ENCODE assay signal across 8 mouse cellular contexts in genomic region chr13:44730146-44730864, GRCm38 (mm10). TPM values are rescaled to one million over a fixed set of nuclear protein-coding genes. Genes with fewer than 3 reads are reported as not detected.
DNase-seq lines count a peak whose midpoint lies in the region; ATAC-seq and TF ChIP-seq lines count a peak whose summit lies in the region.

No protein-coding gene starts in this region.

- H3K79me2 ChIP-seq in CH12.LX (replicated peaks; ENCODE audit: control insufficient read depth, extremely low read depth, insufficient read depth, poor library complexity, severe bottlenecking): peaks cover 21% of the 10 kb centered on the region

- peak; percentile 34 for TF ChIP-seq POLR2A in CH12.LX (IDR thresholded peaks at IDR 0.05; ENCODE audit: low read depth, low read length)

- no peak for TF ChIP-seq CTCF in CH12.LX (conservative IDR thresholded peaks at IDR 0.05 in 1 of 2, IDR thresholded peaks at IDR 0.05 in 1 of 2; ENCODE audit: low read depth in 2 of 2, low read length in 2 of 2)

- H3K27ac ChIP-seq in CH12.LX (ENCODE audit: insufficient read depth, low read depth): peak overlapping the region; percentile 51
- peak overlapping the region; percentile 86 for H3K27ac ChIP-seq in forebrain, embryonic 11.5 days (ENCODE audit: low read depth, low read length)
- peak overlapping the region; percentile 95 for H3K27ac ChIP-seq in heart, embryonic 16.5 days (ENCODE audit: low read length)
- H3K27ac ChIP-seq in liver, embryonic 15.5 days (replicated peaks): peak overlapping the region; percentile 97
- peak overlapping the region; percentile 83 for H3K27ac ChIP-seq in neural tube, embryonic 12.5 days

- under 1% methylated on average over 80 of the region's 87 CpGs for WGBS in forebrain, embryonic 11.5 days
- 1% methylated on average over 65 of the region's 87 CpGs for WGBS in heart, embryonic 16.5 days
- WGBS in liver, embryonic 15.5 days (ENCODE audit: insufficient replicate concordance): under 1% methylated on average over 83 of the region's 87 CpGs
- WGBS in neural tube, embryonic 12.5 days: under 1% methylated on average over 82 of the region's 87 CpGs

- peak overlapping the region; percentile 86 for H3K4me2 ChIP-seq in CH12.LX (ENCODE audit: insufficient read depth, low read depth, poor library complexity, severe bottlenecking)
- peak overlapping the region; percentile 94 for H3K4me2 ChIP-seq in forebrain, embryonic 11.5 days (ENCODE audit: low read depth, low read length, severe bottlenecking)
- peak overlapping the region; percentile 92 for H3K4me2 ChIP-seq in heart, embryonic 16.5 days (ENCODE audit: low read depth, low read length)
- peak overlapping the region; percentile 98 for H3K4me2 ChIP-seq in liver, embryonic 15.5 days
- H3K4me2 ChIP-seq in neural tube, embryonic 12.5 days (replicated peaks): peak overlapping the region; percentile 98

- H3K9ac ChIP-seq in CH12.LX (ENCODE audit: insufficient read depth, low read depth): peak overlapping the region; percentile 95
- H3K9ac ChIP-seq in forebrain, embryonic 11.5 days (ENCODE audit: low read length): peak overlapping the region; percentile 86
- peak overlapping the region; percentile 88 for H3K9ac ChIP-seq in heart, embryonic 16.5 days (ENCODE audit: low read length)
- H3K9ac ChIP-seq in liver, embryonic 15.5 days: peak overlapping the region; percentile 94
- H3K9ac ChIP-seq in neural tube, embryonic 12.5 days: peak overlapping the region; percentile 91

- peak overlapping the region; percentile 64 to 96 (median 78) for H3K4me3 ChIP-seq in CH12.LX (replicated peaks in 1 of 3; ENCODE audit: low read depth in 2 of 3, low read length in 2 of 3, poor library complexity in 1 of 3)
- H3K4me3 ChIP-seq in forebrain, embryonic 11.5 days (ENCODE audit: low read depth, low read length): peak overlapping the region; percentile 74
- H3K4me3 ChIP-seq in heart, embryonic 16.5 days (ENCODE audit: low read length): peak overlapping the region; percentile 76
- H3K4me3 ChIP-seq in liver, embryonic 15.5 days (replicated peaks): peak overlapping the region; percentile 87
- H3K4me3 ChIP-seq in neural tube, embryonic 12.5 days: peak overlapping the region; percentile 69

- TF ChIP-seq EP300 in CH12.LX (IDR thresholded peaks at IDR 0.05; ENCODE audit: low read length): no peak

- in situ Hi-C loops in CH12.LX (cut with MboI; ENCODE audit: low pct_ligation_motif_present, low pct_unique_long_range_greater_than_20kb, low sequenced_read_pairs): loop anchor here (25.0 kb wide), 1 partner anchor 868 kb away; no protein-coding TSS in a partner anchor

- DNase-seq in CH12.LX (ENCODE audit: extremely low read depth): peak; percentile 99
- DNase-seq in c-Kit-positive CD71-positive TER-119-negative erythroid progenitor cells, embryonic 14.5 days (ENCODE audit: low read depth): peak; percentile 97
- DNase-seq in forebrain, embryonic 11.5 days (ENCODE audit: low spot score): peak; percentile 99
- peak; percentile 100 for DNase-seq in kidney, postnatal 36 days
- DNase-seq in telencephalon, adult 2 months (ENCODE audit: low read depth, low spot score): peak; percentile 99

- H3K4me1 ChIP-seq in CH12.LX (ENCODE audit: control insufficient read depth in 1 of 2, insufficient read depth in 2 of 2): peaks cover 2 to 27% of the 10 kb centered on the region in 2 experiments; a peak in 3 of 4 replicates
- H3K4me1 ChIP-seq in forebrain, embryonic 11.5 days (replicated peaks; ENCODE audit: control insufficient read depth, insufficient read depth, low read length): peaks cover 14% of the 10 kb centered on the region; the same call in 1 of the 2 replicates
- H3K4me1 ChIP-seq in heart, embryonic 16.5 days (ENCODE audit: control insufficient read depth, insufficient read depth, low read length): peaks cover 24% of the 10 kb centered on the region
- H3K4me1 ChIP-seq in liver, embryonic 15.5 days (replicated peaks): peaks cover 43% of the 10 kb centered on the region
- H3K4me1 ChIP-seq in neural tube, embryonic 12.5 days: peaks cover 21% of the 10 kb centered on the region

- peak; percentile 95 for ATAC-seq in forebrain, embryonic 11.5 days (replicated peaks; ENCODE audit: low FRiP score)
- peak; percentile 94 for ATAC-seq in heart, embryonic 16.5 days (replicated peaks; ENCODE audit: extremely low read depth, insufficient read depth, low FRiP score)
- peak; percentile 88 for ATAC-seq in liver, embryonic 15.5 days (ENCODE audit: insufficient read depth)
- peak; percentile 96 for ATAC-seq in neural tube, embryonic 12.5 days (ENCODE audit: low FRiP score, low read depth)

- no peaks in the 10 kb centered on the region for H3K36me3 ChIP-seq in CH12.LX (replicated peaks in 1 of 2; ENCODE audit: control insufficient read depth in 1 of 2, insufficient read depth in 1 of 2, low read length in 1 of 2)
- H3K36me3 ChIP-seq in forebrain, embryonic 11.5 days (ENCODE audit: control insufficient read depth, insufficient read depth, low read length): no peaks in the 10 kb centered on the region
- no peaks in the 10 kb centered on the region for H3K36me3 ChIP-seq in heart, embryonic 16.5 days (ENCODE audit: control insufficient read depth, insufficient read depth)
- H3K36me3 ChIP-seq in liver, embryonic 15.5 days (replicated peaks): no peaks in the 10 kb centered on the region
- no peaks in the 10 kb centered on the region for H3K36me3 ChIP-seq in neural tube, embryonic 12.5 days

- H3K27me3 ChIP-seq in CH12.LX (replicated peaks): no peaks in the 10 kb centered on the region
- no peaks in the 10 kb centered on the region for H3K27me3 ChIP-seq in forebrain, embryonic 11.5 days (ENCODE audit: control insufficient read depth, insufficient read depth, low read length)
- H3K27me3 ChIP-seq in heart, embryonic 16.5 days (ENCODE audit: control insufficient read depth, insufficient read depth, low read length): no peaks in the 10 kb centered on the region
- H3K27me3 ChIP-seq in liver, embryonic 15.5 days: no peaks in the 10 kb centered on the region
- H3K27me3 ChIP-seq in neural tube, embryonic 12.5 days (replicated peaks): no peaks in the 10 kb centered on the region

- dilution Hi-C loops in CH12.LX (cut with MboI; ENCODE audit: extremely low pct_ligation_motif_present, extremely low pct_unique_long_range_greater_than_20kb, low sequenced_read_pairs): no loop called here

- no peak for TF ChIP-seq RAD21 in CH12.LX (IDR thresholded peaks at IDR 0.05; ENCODE audit: low read depth, low read length)

- no peaks in the 10 kb centered on the region for H3K9me3 ChIP-seq in CH12.LX (replicated peaks; ENCODE audit: low read length)
- no peaks in the 10 kb centered on the region for H3K9me3 ChIP-seq in forebrain, embryonic 11.5 days (ENCODE audit: control insufficient read depth, low read length)
- no peaks in the 10 kb centered on the region for H3K9me3 ChIP-seq in heart, embryonic 16.5 days (replicated peaks; ENCODE audit: control insufficient read depth, low read length)
- no peaks in the 10 kb centered on the region for H3K9me3 ChIP-seq in liver, embryonic 15.5 days (replicated peaks)
- H3K9me3 ChIP-seq in neural tube, embryonic 12.5 days: no peaks in the 10 kb centered on the region

TF ChIP-seq in CH12.LX, 34 proteins besides CTCF, POLR2A, EP300 and RAD21:
- TF ChIP-seq NRF1 (IDR thresholded peaks at IDR 0.05; ENCODE audit: low read depth, low read length) (peak; percentile 54; the same call in 1 of the 2 replicates), HCFC1 (IDR thresholded peaks at IDR 0.05; ENCODE audit: low read depth, low read length) (peak; percentile 95), USF1 (IDR thresholded peaks at IDR 0.05; ENCODE audit: low read depth, low read length) (no peak), CHD2 (IDR thresholded peaks at IDR 0.05; ENCODE audit: low read length) (peak; percentile 91), RCOR1 (conservative IDR thresholded peaks at IDR 0.05; ENCODE audit: low read depth, low read length) (no peak), ZKSCAN1 (IDR thresholded peaks at IDR 0.05; ENCODE audit: borderline replicate concordance, low read depth, low read length) (no peak), GABPA (IDR thresholded peaks at IDR 0.05; ENCODE audit: insufficient replicate concordance, low read depth, low read length) (peak; percentile 37; the same call in 1 of the 2 replicates), ELF1 (IDR thresholded peaks at IDR 0.05; ENCODE audit: low read depth, low read length) (peak; percentile 79), ETS1 (conservative IDR thresholded peaks at IDR 0.05; ENCODE audit: low read depth, low read length) (peak; percentile 30; the same call in 1 of the 2 replicates), MAFK (IDR thresholded peaks at IDR 0.05; ENCODE audit: insufficient replicate concordance, low read length) (0 out of 2 replicates have a peak, but pooled peaks have one; percentile 2), MAX (IDR thresholded peaks at IDR 0.05; ENCODE audit: low read length) (no peak), KAT2A (IDR thresholded peaks at IDR 0.05; ENCODE audit: insufficient replicate concordance, low read length) (peak; percentile 85; the same call in 1 of the 2 replicates), IRF4 (IDR thresholded peaks at IDR 0.05; ENCODE audit: low read depth, low read length) (peak; percentile 58; the same call in 1 of the 2 replicates), BHLHE40 (IDR thresholded peaks at IDR 0.05; ENCODE audit: low read depth, low read length) (peak; percentile 53; the same call in 1 of the 2 replicates), UBTF (IDR thresholded peaks at IDR 0.05; ENCODE audit: low read depth, low read length) (0 out of 2 replicates have a peak, but pooled peaks have one; percentile 21), USF2 (conservative IDR thresholded peaks at IDR 0.05; ENCODE audit: low read depth, low read length) (no peak), JUND (conservative IDR thresholded peaks at IDR 0.05; ENCODE audit: low read depth, low read length) (no peak), MXI1 (IDR thresholded peaks at IDR 0.05; ENCODE audit: low read depth, low read length) (peak; percentile 77), SIN3A (IDR thresholded peaks at IDR 0.05; ENCODE audit: low read length) (peak; percentile 65), TCF12 (IDR thresholded peaks at IDR 0.05; ENCODE audit: low read depth, low read length) (peak; percentile 36; the same call in 1 of the 2 replicates), ZMIZ1 (IDR thresholded peaks at IDR 0.05; ENCODE audit: low read depth, low read length) (peak; percentile 34; the same call in 1 of the 2 replicates), CHD1 (IDR thresholded peaks at IDR 0.05; ENCODE audit: low read depth, low read length) (no peak)

RNA-seq across cellular contexts. Expression of gene Jarid2, which starts 1.0 kb away (rescaled TPM):
- total RNA-seq in CH12.LX (2012; rRNA removed) (3.2 and 4.5 TPM in 2 replicates), CH12.LX (2014; rRNA removed) (6.1 and 7.8 TPM in 2 replicates)
- polyA plus RNA-seq in CH12.LX (2012; ENCODE audit: insufficient read length, low read depth): 10.9 and 14.2 TPM in 2 replicates
- polyA plus RNA-seq in forebrain, embryonic 11.5 days (2014; fragmentation: Nextera tagmentation; extraction: Ambion mirVana): 40.8 and 43.6 TPM in 2 replicates
- polyA plus RNA-seq in heart, embryonic 16.5 days (2015; fragmentation: Nextera tagmentation; extraction: Ambion mirVana): 21.6 and 22.1 TPM in 2 replicates
- 10.4 and 10.7 TPM in 2 replicates for polyA plus RNA-seq in liver, embryonic 15.5 days (2015; fragmentation: Nextera tagmentation; extraction: Ambion mirVana)
- 85.5 and 93.6 TPM in 2 replicates for polyA plus RNA-seq in neural tube, embryonic 12.5 days (2016; fragmentation: Nextera tagmentation; extraction: Ambion mirVana)

Comparison
In these comparisons a context has a peak if more than half of its experiments do, and no peak if none do; other contexts are left out.
1. Peak in every context shown above with its lines: DNase-seq, ATAC-seq, H3K4me3 ChIP-seq and H3K27ac ChIP-seq.